Mouse (Mus musculus): ENCODE data around the gene Tex14. TPM values are rescaled to one million over a fixed set of nuclear protein-coding genes. Genes with fewer than 3 reads are reported as not detected.
A peak's percentile ranks its signal among the peaks of the same experiment; 100 is the strongest.
"Not testable (repeated sequence)": the region's sequence is repeated elsewhere in the genome, so short reads cannot be mapped to it uniquely, and the experiment has no call there.

Gene Tex14
- polyA plus RNA-seq, 1 experiment from 2014 or later, result 0.86 TPM

- not testable (repeated sequence) for H3K4me2 ChIP-seq; H3K9ac ChIP-seq (replicated peaks); H3K4me3 ChIP-seq (replicated peaks); ATAC-seq (ENCODE audit: low FRiP score); H3K27me3 ChIP-seq (replicated peaks); H3K36me3 ChIP-seq; H3K9me3 ChIP-seq (replicated peaks)
- H3K27ac ChIP-seq (replicated peaks), result peak overlapping the region; percentile 80
- peaks cover 20% of the 10 kb centered on the region for H3K4me1 ChIP-seq
- WGBS, result 79% methylated on average over 10 of the region's 10 CpGs
Observed at GRCm38 (mm10) chr11:87444056-87444455, 39.2 kb downstream of the Tex14 start.

GRCm38 (mm10) chr11:87444735-87445428, 40.0 kb downstream of the Tex14 start:
- Histone ChIP-seq H3K27me3 (replicated peaks) (no peaks in the 10 kb centered on the region), H3K36me3 (no peaks in the 10 kb centered on the region), H3K9me3 (replicated peaks) (no peaks in the 10 kb centered on the region), H3K4me2 (peak overlapping the region; percentile 26; the same call in 1 of the 2 replicates), H3K4me3 (replicated peaks) (no peak overlapping the region), H3K27ac (replicated peaks) (0 out of 2 replicates have a peak overlapping the region, but pooled peaks have one; percentile 37), H3K9ac (replicated peaks) (no peak overlapping the region), H3K4me1 (peaks cover 22% of the 10 kb centered on the region)
- ATAC-seq (ENCODE audit: low FRiP score), result no peak
- WGBS, result 8% methylated on average over 16 of the region's 16 CpGs

GRCm38 (mm10) chr11:87445593-87445992, 40.7 kb downstream of the Tex14 start:
- not testable (repeated sequence) for H3K27ac ChIP-seq (replicated peaks); H3K36me3 ChIP-seq; H3K4me3 ChIP-seq (replicated peaks); H3K27me3 ChIP-seq (replicated peaks); ATAC-seq (ENCODE audit: low FRiP score); H3K9ac ChIP-seq (replicated peaks); H3K4me2 ChIP-seq; H3K9me3 ChIP-seq (replicated peaks)
- WGBS, result 51% methylated on average over 4 of the region's 4 CpGs
- H3K4me1 ChIP-seq, result peaks cover 22% of the 10 kb centered on the region

GRCm38 (mm10) chr11:87446159-87446558, 41.3 kb downstream of the Tex14 start:
- H3K4me1 ChIP-seq, result peaks cover 22% of the 10 kb centered on the region
- H3K9ac ChIP-seq (replicated peaks), result no peak overlapping the region
- H3K4me2 ChIP-seq, result no peak overlapping the region
- no peaks in the 10 kb centered on the region for H3K36me3 ChIP-seq
- no peak overlapping the region for H3K27ac ChIP-seq (replicated peaks)
- WGBS, result 90% methylated on average over 3 of the region's 3 CpGs
- no peak overlapping the region for H3K4me3 ChIP-seq (replicated peaks)
- no peaks in the 10 kb centered on the region for H3K27me3 ChIP-seq (replicated peaks)
- ATAC-seq (ENCODE audit: low FRiP score), result no peak
- no peaks in the 10 kb centered on the region for H3K9me3 ChIP-seq (replicated peaks)

GRCm38 (mm10) chr11:87447429-87447828, 42.6 kb downstream of the Tex14 start:
- Histone ChIP-seq H3K27ac (replicated peaks) (no peak overlapping the region), H3K27me3 (replicated peaks) (no peaks in the 10 kb centered on the region), H3K4me1 (peaks cover 17% of the 10 kb centered on the region), H3K9me3 (replicated peaks) (no peaks in the 10 kb centered on the region), H3K4me2 (no peak overlapping the region; the same call in 1 of the 2 replicates), H3K36me3 (no peaks in the 10 kb centered on the region), H3K4me3 (replicated peaks) (no peak overlapping the region), H3K9ac (replicated peaks) (no peak overlapping the region)
- ATAC-seq (ENCODE audit: low FRiP score), result no peak

- peak; percentile 97 for ATAC-seq (ENCODE audit: low FRiP score)
Observed at GRCm38 (mm10) chr11:87448081-87448475, 43.2 kb downstream of the Tex14 start.

GRCm38 (mm10) chr11:87448476-87449199, 43.8 kb downstream of the Tex14 start:
- Histone ChIP-seq H3K27ac (replicated peaks) (peak overlapping the region; percentile 81), H3K4me2 (peak overlapping the region; percentile 68), H3K4me1 (peaks cover 15% of the 10 kb centered on the region)
- H3K36me3 ChIP-seq; H3K27me3 ChIP-seq (replicated peaks); H3K9me3 ChIP-seq (replicated peaks); H3K9ac ChIP-seq (replicated peaks); H3K4me3 ChIP-seq (replicated peaks): not testable (repeated sequence)
- peak; percentile 94 for ATAC-seq (ENCODE audit: low FRiP score)
- 0% methylated on average over 6 of the region's 32 CpGs for WGBS

More at GRCm38 (mm10) chr11:87448081-87448475, 43.2 kb downstream of the Tex14 start:
- peak overlapping the region; percentile 47 for H3K9ac ChIP-seq (replicated peaks)
- H3K9me3 ChIP-seq (replicated peaks); H3K27me3 ChIP-seq (replicated peaks); H3K36me3 ChIP-seq: not testable (repeated sequence)
- H3K27ac ChIP-seq (replicated peaks), result peak overlapping the region; percentile 81
- H3K4me2 ChIP-seq, result peak overlapping the region; percentile 68
- peaks cover 15% of the 10 kb centered on the region for H3K4me1 ChIP-seq
- under 1% methylated on average over 31 of the region's 34 CpGs for WGBS
- H3K4me3 ChIP-seq (replicated peaks), result peak overlapping the region; percentile 41

GRCm38 (mm10) chr11:87449200-87449547, 44.3 kb downstream of the Tex14 start:
- no peak for ATAC-seq (ENCODE audit: low FRiP score)
- H3K9ac ChIP-seq (replicated peaks), result no peak overlapping the region
- H3K27me3 ChIP-seq (replicated peaks), result no peaks in the 10 kb centered on the region
- peak overlapping the region; percentile 75 for H3K27ac ChIP-seq (replicated peaks)
- peaks cover 15% of the 10 kb centered on the region for H3K4me1 ChIP-seq
- H3K4me3 ChIP-seq (replicated peaks), result no peak overlapping the region
- H3K9me3 ChIP-seq (replicated peaks), result no peaks in the 10 kb centered on the region
- H3K4me2 ChIP-seq, result peak overlapping the region; percentile 19; the same call in 1 of the 2 replicates
- WGBS, result 15% methylated on average over 3 of the region's 3 CpGs
- H3K36me3 ChIP-seq, result no peaks in the 10 kb centered on the region

- H3K4me1 ChIP-seq, result peaks cover 11% of the 10 kb centered on the region
- not testable (repeated sequence) for H3K4me3 ChIP-seq (replicated peaks); ATAC-seq (ENCODE audit: low FRiP score); H3K36me3 ChIP-seq; H3K27ac ChIP-seq (replicated peaks); H3K9me3 ChIP-seq (replicated peaks); H3K27me3 ChIP-seq (replicated peaks); H3K9ac ChIP-seq (replicated peaks); H3K4me2 ChIP-seq
- 61% methylated on average over 5 of the region's 5 CpGs for WGBS
Observed at GRCm38 (mm10) chr11:87449847-87450246, 45.0 kb downstream of the Tex14 start.

- not testable (repeated sequence) for H3K4me2 ChIP-seq; ATAC-seq (ENCODE audit: low FRiP score); H3K9me3 ChIP-seq (replicated peaks); H3K27me3 ChIP-seq (replicated peaks); H3K9ac ChIP-seq (replicated peaks); H3K4me3 ChIP-seq (replicated peaks); H3K27ac ChIP-seq (replicated peaks); H3K36me3 ChIP-seq; H3K4me1 ChIP-seq
- 68% methylated on average over 7 of the region's 8 CpGs for WGBS
Observed at GRCm38 (mm10) chr11:87452779-87453178, 47.9 kb downstream of the Tex14 start.

GRCm38 (mm10) chr11:87453216-87454034, 48.6 kb downstream of the Tex14 start:
- Histone ChIP-seq H3K27me3 (replicated peaks) (no peaks in the 10 kb centered on the region), H3K9me3 (replicated peaks) (no peaks in the 10 kb centered on the region), H3K36me3 (no peaks in the 10 kb centered on the region), H3K4me3 (replicated peaks) (no peak overlapping the region), H3K27ac (replicated peaks) (no peak overlapping the region), H3K9ac (replicated peaks) (no peak overlapping the region), H3K4me2 (no peak overlapping the region), H3K4me1 (0 out of 2 replicates have a peak, but pooled peaks cover 5% of the 10 kb centered on the region)
- ATAC-seq (ENCODE audit: low FRiP score), result no peak
- WGBS, result 28% methylated on average over 13 of the region's 13 CpGs

Data from neural tube, embryonic 15.5 days (tissue).